Mouse (Mus musculus) thymus, postnatal 10 days (tissue): ENCODE data around the gene Wdr38.

ENCODE experiments used
- DNase-seq, 2 experiments: peaks; one replicate each; pipeline ENCODE4 v3.0.0; 2021; ENCODE audit warnings: low spot score in 2 of 2

Gene Wdr38

GRCm38 (mm10) chr2:38997386-38998374 is at the start of gene Wdr38:
Gene Wdr38, plus strand, starts transcription at chr2:38997476.
- DNase-seq = peak; percentile 74 to 86

GRCm38 (mm10) chr2:38947566-38947965 is 49.7 kb upstream of the Wdr38 start:
- no peak for DNase-seq

- no peak for DNase-seq
These were observed 47.0 kb upstream of the Wdr38 start for GRCm38 (mm10) chr2:38950281-38950719.

GRCm38 (mm10) chr2:38953152-38953883 is 44.0 kb upstream of the Wdr38 start:
- DNase-seq = no peak

GRCm38 (mm10) chr2:38956062-38956461 is 41.2 kb upstream of the Wdr38 start:
- DNase-seq = no peak

- DNase-seq = no peak
These were observed 39.5 kb upstream of the Wdr38 start for GRCm38 (mm10) chr2:38957671-38958223.

- DNase-seq = no peak
These were observed 33.1 kb upstream of the Wdr38 start for GRCm38 (mm10) chr2:38964198-38964597.

- DNase-seq = no peak
These were observed 27.6 kb upstream of the Wdr38 start for GRCm38 (mm10) chr2:38969650-38970049.

GRCm38 (mm10) chr2:38970057-38970456 is 27.2 kb upstream of the Wdr38 start:
- DNase-seq = no peak

GRCm38 (mm10) chr2:38973223-38973622 is 24.1 kb upstream of the Wdr38 start:
- no peak for DNase-seq

- no peak for DNase-seq
These were observed 23.6 kb upstream of the Wdr38 start for GRCm38 (mm10) chr2:38973701-38974100.

GRCm38 (mm10) chr2:38974171-38974570 is 23.1 kb upstream of the Wdr38 start:
- no peak for DNase-seq

- DNase-seq = no peak
These were observed 22.1 kb upstream of the Wdr38 start for GRCm38 (mm10) chr2:38975181-38975580.

- DNase-seq = no peak
These were observed 21.1 kb upstream of the Wdr38 start for GRCm38 (mm10) chr2:38975941-38976805.

GRCm38 (mm10) chr2:38977837-38978236 is 19.4 kb upstream of the Wdr38 start:
- no peak for DNase-seq

- DNase-seq = no peak
These were observed 13.8 kb upstream of the Wdr38 start for GRCm38 (mm10) chr2:38983456-38983855.

GRCm38 (mm10) chr2:38986580-38986979 is 10.7 kb upstream of the Wdr38 start:
- no peak for DNase-seq

GRCm38 (mm10) chr2:38987371-38987770 is 9.9 kb upstream of the Wdr38 start:
- DNase-seq = no peak

GRCm38 (mm10) chr2:38987803-38988510 is 9.3 kb upstream of the Wdr38 start:
- DNase-seq = peak; percentile 23 to 51

- DNase-seq = no peak
These were observed 8.3 kb upstream of the Wdr38 start for GRCm38 (mm10) chr2:38988929-38989328.

GRCm38 (mm10) chr2:38992004-38992403 is 5.3 kb upstream of the Wdr38 start:
- no peak for DNase-seq
